Mouse (Mus musculus): Measurements from ENCODE around the gene Rimklb. TPM values are rescaled to one million over a fixed set of nuclear protein-coding genes. Genes with fewer than 3 reads are reported as not detected.

Gene Rimklb
- total and polyA plus RNA-seq, 3 experiments, result not detected

- Histone ChIP-seq H3K9me3 (replicated peaks; ENCODE audit: low read length) (peaks cover 15% of the 10 kb centered on the region), H3K4me2 (ENCODE audit: insufficient read depth, low read depth, poor library complexity, severe bottlenecking) (no peak overlapping the region), H3K4me3 (replicated peaks in 1 of 3; ENCODE audit: low read depth in 2 of 3, low read length in 2 of 3, poor library complexity in 1 of 3) (no peak overlapping the region), H3K4me1 (ENCODE audit: control insufficient read depth in 1 of 2, insufficient read depth in 2 of 2) (peaks cover 0 to 4% of the 10 kb centered on the region in 2 experiments; a peak in 2 of 4 replicates), H3K9ac (ENCODE audit: insufficient read depth, low read depth) (no peak overlapping the region), H3K27ac (ENCODE audit: insufficient read depth, low read depth) (no peak overlapping the region), H3K79me2 (replicated peaks; ENCODE audit: control insufficient read depth, extremely low read depth, insufficient read depth, poor library complexity, severe bottlenecking) (no peaks in the 10 kb centered on the region), H3K27me3 (replicated peaks) (peaks cover 5% of the 10 kb centered on the region), H3K36me3 (replicated peaks in 1 of 2; ENCODE audit: control insufficient read depth in 1 of 2, insufficient read depth in 1 of 2, low read length in 1 of 2) (no peaks in the 10 kb centered on the region)
- no peak for TF ChIP-seq MEF2A (IDR thresholded peaks at IDR 0.05; ENCODE audit: borderline replicate concordance, low read depth, low read length)
- TF ChIP-seq ETS1 (conservative IDR thresholded peaks at IDR 0.05; ENCODE audit: low read depth, low read length), result no peak
- TF ChIP-seq USF1 (IDR thresholded peaks at IDR 0.05; ENCODE audit: low read depth, low read length), result no peak
- TF ChIP-seq IRF4 (IDR thresholded peaks at IDR 0.05; ENCODE audit: low read depth, low read length), result no peak
- no peak for TF ChIP-seq ELF1 (IDR thresholded peaks at IDR 0.05; ENCODE audit: low read depth, low read length)
- no peak for TF ChIP-seq ZKSCAN1 (IDR thresholded peaks at IDR 0.05; ENCODE audit: borderline replicate concordance, low read depth, low read length)
- no peak for TF ChIP-seq SIN3A (IDR thresholded peaks at IDR 0.05; ENCODE audit: low read length)
- TF ChIP-seq KAT2A (IDR thresholded peaks at IDR 0.05; ENCODE audit: insufficient replicate concordance, low read length), result no peak
- TF ChIP-seq MAZ (IDR thresholded peaks at IDR 0.05; ENCODE audit: low read depth, low read length), result no peak
- TF ChIP-seq MXI1 (IDR thresholded peaks at IDR 0.05; ENCODE audit: low read depth, low read length), result no peak
- no peak for TF ChIP-seq PAX5 (IDR thresholded peaks at IDR 0.05; ENCODE audit: low read length)
- TF ChIP-seq CHD2 (IDR thresholded peaks at IDR 0.05; ENCODE audit: low read length), result no peak
- no peak for TF ChIP-seq RCOR1 (conservative IDR thresholded peaks at IDR 0.05; ENCODE audit: low read depth, low read length)
- no peak for TF ChIP-seq RAD21 (IDR thresholded peaks at IDR 0.05; ENCODE audit: low read depth, low read length)
- TF ChIP-seq GABPA (IDR thresholded peaks at IDR 0.05; ENCODE audit: insufficient replicate concordance, low read depth, low read length), result no peak
- in situ Hi-C loops (cut with MboI; ENCODE audit: low pct_ligation_motif_present, low pct_unique_long_range_greater_than_20kb, low sequenced_read_pairs), result no loop called here
- DNase-seq (ENCODE audit: extremely low read depth), result no peak
- dilution Hi-C loops (cut with MboI; ENCODE audit: extremely low pct_ligation_motif_present, extremely low pct_unique_long_range_greater_than_20kb, low sequenced_read_pairs), result no loop called here
Measured at GRCm38 (mm10) chr6:122486297-122487117, 12.1 kb downstream of the Rimklb start.

- peaks cover 15% of the 10 kb centered on the region for H3K9me3 ChIP-seq (replicated peaks; ENCODE audit: low read length)
- no peak overlapping the region for H3K27ac ChIP-seq (ENCODE audit: insufficient read depth, low read depth)
- no peaks in the 10 kb centered on the region for H3K36me3 ChIP-seq (replicated peaks in 1 of 2; ENCODE audit: control insufficient read depth in 1 of 2, insufficient read depth in 1 of 2, low read length in 1 of 2)
- H3K4me2 ChIP-seq (ENCODE audit: insufficient read depth, low read depth, poor library complexity, severe bottlenecking), result no peak overlapping the region
- H3K27me3 ChIP-seq (replicated peaks), result peaks cover 2% of the 10 kb centered on the region
- H3K9ac ChIP-seq (ENCODE audit: insufficient read depth, low read depth), result no peak overlapping the region
- dilution Hi-C loops (cut with MboI; ENCODE audit: extremely low pct_ligation_motif_present, extremely low pct_unique_long_range_greater_than_20kb, low sequenced_read_pairs), result no loop called here
- no peaks in the 10 kb centered on the region for H3K4me1 ChIP-seq (ENCODE audit: control insufficient read depth in 1 of 2, insufficient read depth in 2 of 2)
- H3K4me3 ChIP-seq (replicated peaks in 1 of 3; ENCODE audit: low read depth in 2 of 3, low read length in 2 of 3, poor library complexity in 1 of 3), result no peak overlapping the region
- no peaks in the 10 kb centered on the region for H3K79me2 ChIP-seq (replicated peaks; ENCODE audit: control insufficient read depth, extremely low read depth, insufficient read depth, poor library complexity, severe bottlenecking)
- in situ Hi-C loops (cut with MboI; ENCODE audit: low pct_ligation_motif_present, low pct_unique_long_range_greater_than_20kb, low sequenced_read_pairs), result no loop called here
- TF ChIP-seq CHD1 (IDR thresholded peaks at IDR 0.05; ENCODE audit: low read depth, low read length), result no peak
- no peak for TF ChIP-seq BHLHE40 (IDR thresholded peaks at IDR 0.05; ENCODE audit: low read depth, low read length)
- TF ChIP-seq RCOR1 (conservative IDR thresholded peaks at IDR 0.05; ENCODE audit: low read depth, low read length), result no peak
- no peak for TF ChIP-seq JUN (IDR thresholded peaks at IDR 0.05; ENCODE audit: insufficient read depth, low read depth, low read length)
- TF ChIP-seq POLR2A (IDR thresholded peaks at IDR 0.05; ENCODE audit: low read depth, low read length), result no peak
- TF ChIP-seq USF2 (conservative IDR thresholded peaks at IDR 0.05; ENCODE audit: low read depth, low read length), result no peak
- no peak for TF ChIP-seq TBP (conservative IDR thresholded peaks at IDR 0.05; ENCODE audit: low read depth, low read length)
- TF ChIP-seq MYC (IDR thresholded peaks at IDR 0.05; ENCODE audit: low read depth, low read length), result no peak
- DNase-seq (ENCODE audit: extremely low read depth), result no peak
Measured at GRCm38 (mm10) chr6:122485401-122486296, 12.9 kb downstream of the Rimklb start.

Data from CH12.LX (cell line).